Mouse (Mus musculus) ES-CJ7 (cell line): ENCODE data around the gene Snrpd2.

Experiments used
- DNase-seq: peaks from one replicate; pipeline ENCODE4 v3.0.0; 2011; ENCODE audit warnings: low read depth, low spot score

Gene Snrpd2

DNA sequence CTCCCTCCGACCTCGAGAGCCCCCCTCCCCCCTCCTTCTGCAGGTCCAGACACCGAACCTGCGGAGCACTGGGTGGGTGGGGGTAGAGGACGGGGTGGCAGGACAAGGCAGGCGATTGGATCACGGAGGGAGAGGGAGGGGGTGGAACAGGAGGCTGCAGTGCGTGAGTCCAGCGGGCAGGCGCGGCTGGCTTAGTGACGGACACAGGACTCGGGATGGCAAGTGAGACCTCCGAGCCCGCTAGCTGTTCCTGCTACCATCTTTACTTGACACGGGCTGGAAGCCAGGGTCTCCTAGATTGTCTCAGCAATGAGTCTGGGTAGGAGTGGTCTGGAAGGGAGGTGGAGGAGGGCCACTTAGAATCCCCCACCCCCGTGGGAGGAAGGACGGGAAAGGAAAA is 28.5 kb downstream of the Snrpd2 start:
- no peak for DNase-seq

DNA sequence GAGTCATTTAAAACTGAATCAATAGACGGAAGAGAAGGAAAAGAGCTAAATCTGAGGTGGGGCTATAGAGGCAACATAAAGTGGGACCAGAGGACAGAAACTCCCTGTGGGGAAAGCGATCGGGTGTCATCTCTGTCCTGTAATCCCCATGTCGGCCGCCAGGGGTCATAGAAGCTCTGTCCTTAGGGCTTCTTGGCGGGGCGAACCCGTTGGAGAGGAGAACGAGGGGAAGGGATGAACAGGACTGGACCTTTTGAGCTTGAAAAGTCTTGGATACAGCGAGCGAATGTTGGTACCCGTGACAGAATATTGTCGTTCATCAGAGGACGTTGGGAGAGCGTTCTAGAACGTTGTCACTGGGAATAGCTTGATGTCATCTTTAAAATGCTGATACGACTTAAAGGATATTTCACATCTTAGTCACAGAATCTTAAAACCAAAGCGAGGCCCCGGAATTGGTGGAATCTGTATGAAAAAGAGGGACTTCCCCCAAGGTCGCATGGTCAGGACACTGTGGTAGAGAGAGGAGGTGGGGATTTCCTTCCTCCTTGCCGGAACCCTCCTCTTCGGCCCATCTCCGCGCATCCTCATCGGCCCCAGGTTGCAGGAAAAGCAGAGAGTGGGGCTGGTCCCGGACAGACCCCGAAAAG is 29.0 kb downstream of the Snrpd2 start:
- peak; percentile 83 for DNase-seq

DNA sequence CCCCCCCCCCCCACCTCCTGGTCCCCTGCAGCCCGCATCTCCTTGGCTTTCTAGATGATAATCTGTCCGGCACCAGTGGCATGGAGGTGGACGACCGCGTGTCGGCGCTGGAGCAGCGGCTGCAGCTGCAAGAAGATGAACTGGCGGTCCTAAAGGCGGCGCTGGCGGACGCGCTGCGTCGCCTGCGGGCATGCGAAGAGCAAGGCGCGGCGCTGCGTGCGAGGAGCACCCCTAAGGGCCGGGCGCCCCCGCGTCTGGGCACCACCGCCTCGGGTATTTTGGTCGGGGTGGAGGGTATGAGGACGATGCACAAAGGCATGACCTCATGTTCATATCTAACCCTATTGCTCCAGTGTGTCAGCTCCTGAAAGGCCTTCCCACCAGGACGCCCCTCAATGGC is 29.7 kb downstream of the Snrpd2 start:
- peak; percentile 83 for DNase-seq

DNA sequence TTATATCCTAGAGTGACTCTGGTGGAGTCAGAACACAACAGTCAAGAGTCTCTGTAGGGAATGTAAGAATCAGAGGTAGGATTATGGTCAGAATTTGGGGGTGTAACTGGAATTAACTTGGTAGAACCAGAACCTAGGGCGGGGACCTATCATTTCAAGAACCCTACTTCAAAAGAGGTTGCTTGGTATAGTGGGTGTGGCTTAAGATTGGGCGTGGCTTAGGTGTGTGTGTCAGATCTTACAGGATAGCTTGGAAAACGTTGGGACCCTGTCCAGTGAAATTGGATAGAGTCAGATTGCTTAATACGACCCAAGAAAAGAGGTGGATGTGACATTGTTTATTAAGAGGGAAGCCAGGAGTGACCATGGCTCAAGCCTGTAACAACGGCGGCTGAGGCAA is 30.4 kb downstream of the Snrpd2 start:
- DNase-seq: peak; percentile 74

DNA sequence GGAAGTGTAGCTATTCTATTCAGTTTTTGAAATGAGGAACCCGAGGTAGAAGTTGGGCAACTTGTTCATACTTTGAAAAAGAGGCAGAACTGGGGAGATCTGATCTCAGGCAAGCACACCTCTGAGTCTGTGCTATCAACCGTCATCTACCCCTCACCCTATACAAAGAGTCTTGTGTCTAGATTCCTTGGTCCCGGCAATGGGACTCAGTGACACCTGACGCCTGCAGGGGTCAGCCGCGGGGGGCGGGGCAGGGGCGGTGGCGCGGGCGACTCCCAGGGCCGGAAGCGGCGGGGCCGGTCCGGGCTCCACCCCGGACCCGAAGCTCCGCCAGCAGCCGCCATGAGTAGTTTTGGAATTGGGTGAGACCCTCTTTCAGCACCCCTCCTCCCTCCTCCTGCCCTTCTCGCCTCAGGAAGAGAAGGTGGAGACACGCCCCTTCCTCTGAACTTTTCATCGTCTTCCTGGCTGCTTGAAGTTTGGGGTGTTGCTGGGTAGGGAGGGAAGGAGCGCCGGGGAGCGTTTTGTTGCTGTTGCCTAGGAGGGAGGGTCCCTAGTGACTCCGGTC is 31.4 kb downstream of the Snrpd2 start:
- peak; percentile 85 for DNase-seq

DNA sequence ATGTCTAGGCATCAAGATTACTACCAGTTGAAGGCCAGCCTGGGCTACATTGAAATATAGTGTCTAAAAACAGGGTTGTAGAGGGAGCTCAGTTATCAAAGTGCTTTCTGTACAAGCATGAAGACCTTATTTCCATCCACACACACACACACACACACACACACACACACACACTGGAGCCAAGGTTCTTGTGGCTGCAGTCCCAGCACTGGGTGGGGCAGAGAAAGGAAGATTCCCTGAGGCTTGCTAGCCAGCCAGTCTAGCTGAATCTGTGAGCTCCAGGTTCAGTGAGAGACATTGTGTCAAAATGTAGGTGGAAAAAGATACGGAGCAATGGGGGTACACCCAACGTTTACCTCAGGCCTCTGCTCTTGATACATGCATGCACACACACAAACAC is 34.7 kb downstream of the Snrpd2 start:
- DNase-seq: no peak

DNA sequence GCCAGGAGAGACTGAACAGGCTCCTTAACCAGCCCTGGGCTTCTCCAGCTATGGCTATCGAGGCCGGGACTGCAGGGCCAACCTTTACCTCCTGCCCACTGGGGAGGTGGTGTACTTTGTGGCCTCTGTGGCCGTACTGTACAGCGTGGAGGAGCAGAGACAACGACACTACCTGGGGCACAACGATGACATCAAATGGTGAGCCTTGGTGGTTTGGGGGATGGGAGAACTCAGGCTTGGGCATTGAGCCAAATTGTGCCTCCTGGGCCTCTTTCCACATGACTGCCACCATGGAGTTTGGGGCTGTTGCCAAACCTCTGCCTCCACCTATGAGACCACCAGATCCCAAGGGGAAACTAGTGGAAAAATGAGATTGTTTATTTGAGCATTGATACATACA is 35.2 kb downstream of the Snrpd2 start:
- DNase-seq: no peak

DNA sequence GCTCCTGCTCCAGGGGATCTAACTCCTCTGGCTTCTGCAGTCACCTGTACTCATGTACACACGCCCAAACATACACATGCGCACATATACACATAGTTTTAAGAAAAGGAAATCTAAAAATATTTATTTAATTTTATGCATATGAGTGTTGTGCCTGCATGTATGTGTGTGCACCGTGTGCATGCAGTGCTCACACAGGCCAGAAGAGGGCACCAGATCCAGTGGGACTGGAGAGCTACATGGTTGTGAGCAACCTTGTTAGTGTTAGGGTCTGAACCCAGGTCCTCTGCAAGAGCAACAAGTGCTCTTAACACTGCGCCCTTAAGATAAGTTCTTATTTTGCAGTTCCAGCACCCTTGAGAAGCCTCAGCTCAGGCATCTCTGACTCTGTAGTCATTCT is 45.2 kb downstream of the Snrpd2 start:
- DNase-seq: peak; percentile 70

DNA sequence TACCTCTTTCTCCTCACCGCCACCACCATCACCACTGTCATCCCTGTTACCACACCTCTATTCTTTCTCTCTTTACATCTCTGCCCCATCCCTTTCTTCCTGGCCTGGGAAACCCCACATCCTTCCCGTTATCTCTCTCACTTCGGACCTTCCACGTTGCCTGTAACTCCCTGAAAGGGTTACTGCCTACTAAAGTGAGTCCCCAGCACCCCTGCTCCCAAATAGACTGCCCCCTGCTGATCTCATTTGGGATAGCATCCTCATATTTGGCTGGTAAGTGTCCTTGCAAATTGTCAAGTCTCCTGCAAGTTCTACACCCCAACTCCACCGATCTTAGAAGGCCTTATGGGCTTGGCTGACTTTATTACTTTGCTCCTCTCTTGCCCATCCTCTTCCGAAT is 47.2 kb downstream of the Snrpd2 start:
- DNase-seq: peak; percentile 88

DNA sequence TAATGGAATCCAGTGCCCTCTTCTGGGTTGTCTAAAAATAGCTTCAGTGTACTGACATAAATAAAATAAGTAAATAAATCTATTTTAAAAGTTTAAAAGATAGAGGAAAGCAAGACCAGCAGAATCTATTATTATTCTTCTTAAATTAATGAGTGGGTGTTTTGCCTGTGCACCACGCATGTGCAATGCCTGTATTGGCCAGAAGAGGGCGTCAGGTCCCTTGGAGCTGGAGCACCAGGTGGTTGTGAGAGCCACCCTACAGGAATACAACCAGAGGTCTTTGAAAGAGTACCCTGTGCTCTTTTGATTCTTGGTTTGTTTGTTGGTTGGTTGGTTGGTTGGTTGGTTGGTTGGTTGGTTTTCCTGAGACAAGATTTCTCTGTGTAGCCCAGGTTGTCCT is 48.5 kb downstream of the Snrpd2 start:
- peak; percentile 75 for DNase-seq

DNA sequence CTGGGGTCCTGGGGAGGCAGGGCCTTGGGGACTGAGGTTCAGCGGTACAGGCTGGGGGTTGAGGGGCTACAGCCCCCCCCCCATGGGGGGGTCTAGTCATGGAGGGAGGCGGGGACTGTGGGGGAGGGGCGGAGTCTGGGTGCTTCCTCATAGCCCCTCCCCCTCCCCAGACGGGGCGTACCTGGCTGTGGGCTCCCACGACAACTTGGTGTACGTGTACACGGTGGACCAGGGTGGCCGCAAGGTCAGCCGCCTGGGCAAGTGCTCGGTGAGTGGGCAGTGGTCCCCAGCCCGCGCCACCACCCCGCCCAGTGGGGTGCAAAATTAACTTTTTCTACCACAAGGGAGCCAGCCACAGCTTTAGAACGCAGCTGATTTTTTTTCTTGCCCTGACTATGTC is 52.1 kb downstream of the Snrpd2 start:
- no peak for DNase-seq

DNA sequence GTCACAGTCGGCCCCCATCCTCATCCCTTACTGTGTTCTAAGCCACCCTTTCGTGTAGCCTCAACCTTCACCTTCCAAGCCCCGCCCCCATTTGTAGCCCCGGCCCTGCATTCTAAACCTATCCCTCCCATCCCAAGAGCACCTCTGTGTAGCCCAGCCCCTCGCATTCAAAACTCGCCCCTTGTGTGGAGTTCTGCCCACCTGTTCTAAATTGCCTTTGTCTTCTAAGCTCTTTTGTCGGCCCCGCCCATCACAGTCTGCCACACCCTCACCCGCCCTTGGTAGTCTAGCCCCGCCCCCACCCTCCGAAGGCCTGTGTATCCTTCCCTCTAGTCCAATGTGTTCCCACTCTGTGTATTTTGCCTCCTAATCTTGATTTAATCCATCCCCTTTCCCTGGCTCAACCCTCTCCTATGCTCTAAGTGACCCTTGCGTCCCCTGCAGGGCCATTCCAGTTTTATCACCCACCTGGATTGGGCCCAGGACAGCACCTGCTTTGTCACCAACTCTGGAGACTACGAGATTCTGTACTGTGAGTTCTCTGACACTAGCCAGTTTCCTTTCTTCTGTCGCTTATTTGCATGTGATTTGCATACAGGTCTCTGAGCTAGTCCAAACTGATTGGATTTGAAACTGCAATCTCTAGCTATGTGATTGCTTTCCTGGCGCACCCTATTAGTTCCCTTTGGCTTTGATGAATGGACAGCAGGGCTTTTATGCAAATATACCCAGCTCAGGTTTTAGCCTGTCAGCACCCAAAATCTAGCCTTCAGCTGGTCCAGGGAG is 52.7 kb downstream of the Snrpd2 start:
- DNase-seq: peak; percentile 97
